Mouse (Mus musculus) testis, adult 2 months (tissue): ENCODE data around the gene Cyp4b1.

ENCODE experiments used
- CTCF ChIP-seq: fragments of 200-500 bp; IDR thresholded peaks from 2 replicates; pipeline ENCODE4 v1.5.1; 2012; ENCODE audit warnings: low read depth, mild to moderate bottlenecking, inconsistent platforms, low read length, moderate library complexity; ENCODE audit not compliant: control insufficient read depth, insufficient read depth, insufficient replicate concordance
- POLR2A ChIP-seq: fragments of 200-500 bp; IDR thresholded peaks from 2 replicates; pipeline ENCODE4 v1.6.1; 2012; ENCODE audit warnings: low read depth, mild to moderate bottlenecking, inconsistent platforms, low read length, moderate library complexity; ENCODE audit not compliant: control insufficient read depth

DNA sequence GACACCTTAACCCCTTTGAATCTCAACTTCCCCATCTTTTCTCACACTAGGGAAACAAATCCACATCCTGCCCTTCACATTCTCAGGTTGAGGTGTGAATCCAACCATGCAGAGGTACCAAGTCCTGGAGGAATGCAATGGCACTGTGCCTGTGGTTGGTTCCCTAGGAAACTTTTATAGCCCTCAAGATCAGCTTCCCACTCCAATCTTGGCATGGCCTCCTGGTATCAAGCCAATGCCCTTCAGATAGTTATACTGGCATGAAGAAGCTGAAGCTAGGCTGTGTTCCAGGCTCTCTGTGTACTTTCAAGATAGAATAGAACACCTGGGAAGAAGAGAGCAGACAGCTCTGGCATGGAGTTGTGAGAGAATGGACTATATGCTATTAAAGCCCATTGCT lies 2.2 kb downstream of the Cyp4b1 start:
- TF ChIP-seq CTCF (no peak), POLR2A (no peak)
